Mouse (Mus musculus): ENCODE results near the gene Pear1.

DNA sequence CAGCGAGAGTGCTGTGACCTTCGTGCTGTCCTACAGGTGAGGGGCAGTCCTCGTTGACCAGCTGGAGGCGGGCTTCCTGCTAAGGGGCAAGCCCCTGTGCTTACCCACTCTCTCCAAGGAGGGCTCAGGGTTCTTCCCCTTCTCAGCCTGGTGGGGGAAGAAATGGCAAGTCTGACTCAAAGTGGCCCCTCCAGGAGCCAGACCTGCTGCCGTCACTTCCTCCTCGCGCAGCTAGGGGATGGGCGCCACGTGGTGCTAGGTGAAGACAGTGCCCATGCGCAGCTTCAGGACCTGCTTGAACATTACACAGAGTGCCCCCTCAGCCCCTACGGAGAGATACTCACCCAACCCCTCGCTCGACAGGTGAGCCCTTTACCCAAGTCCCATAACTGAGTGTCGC lies 25.0 kb upstream of the Pear1 start:
- TF ChIP-seq CTCF (IDR thresholded peaks at IDR 0.05; ENCODE audit: borderline replicate concordance, control insufficient read depth, extremely low read depth, insufficient read depth, low read length, poor library complexity) (no peak), POLR2A (IDR thresholded peaks at IDR 0.05; ENCODE audit: control insufficient read depth, extremely low read depth, insufficient read depth, low read length, poor library complexity) (no peak)

All from thymus, adult 2 months (tissue).